Mouse (Mus musculus) CH12.LX (cell line): ENCODE measurements around the gene Immp2l. TPM values are rescaled to one million over a fixed set of nuclear protein-coding genes. Genes with fewer than 3 reads are reported as not detected.

Source experiments
- DNase-seq: peaks from one replicate; pipeline ENCODE4 v3.0.0-alpha.2; 2013; ENCODE audit errors: extremely low read depth
- H3K27ac ChIP-seq: 2 replicates; pipeline ENCODE4 v1.5.1; 2012; ENCODE audit warnings: low read depth, mild to moderate bottlenecking, control low read depth, moderate library complexity; ENCODE audit not compliant: insufficient read depth
- H3K27me3 ChIP-seq: replicated peaks from 2 replicates; pipeline ENCODE3; 2012; ENCODE audit warnings: inconsistent platforms
- H3K36me3 ChIP-seq, 2 experiments: replicated peaks in 1 of 2; 2 replicates each; pipeline versions ENCODE3 to v1.6.1; 2012; ENCODE audit warnings: inconsistent platforms in 1 of 2, low read length in 1 of 2, mild to moderate bottlenecking in 1 of 2, mixed read lengths in 1 of 2, moderate library complexity in 1 of 2; ENCODE audit not compliant: control insufficient read depth in 1 of 2, insufficient read depth in 1 of 2
- H3K4me1 ChIP-seq, 2 experiments: 2 replicates each; pipeline ENCODE4 v1.6.1; 2012; ENCODE audit warnings: inconsistent platforms in 1 of 2, moderate library complexity in 1 of 2; ENCODE audit not compliant: insufficient read depth in 2 of 2, control insufficient read depth in 1 of 2
- H3K4me2 ChIP-seq: 2 replicates; pipeline ENCODE4 v1.6.1; 2012; ENCODE audit warnings: low read depth, mild to moderate bottlenecking, control low read depth; ENCODE audit not compliant: poor library complexity, insufficient read depth, severe bottlenecking
- H3K4me3 ChIP-seq, 3 experiments: fragments of 150-350 bp in 1 of 3; sonication (generic) in 1 of 3; replicated peaks in 1 of 3; 2 replicates each; pipeline versions ENCODE3 to v1.5.1; 2011 to 2012; ENCODE audit warnings: low read depth in 2 of 3, low read length in 2 of 3, mild to moderate bottlenecking in 2 of 3, moderate library complexity in 2 of 3, control low read depth in 1 of 3, improper control_type of control experiment in 1 of 3, inconsistent platforms in 1 of 3, mixed read lengths in 1 of 3; ENCODE audit not compliant: poor library complexity in 1 of 3
- H3K79me2 ChIP-seq: replicated peaks from 2 replicates; pipeline ENCODE4 v1.6.1; 2012; ENCODE audit warnings: mild to moderate bottlenecking, moderate library complexity; ENCODE audit not compliant: control insufficient read depth, poor library complexity, insufficient read depth, severe bottlenecking; ENCODE audit errors: extremely low read depth
- H3K9ac ChIP-seq: 2 replicates; pipeline ENCODE4 v1.6.1; 2012; ENCODE audit warnings: low read depth, mild to moderate bottlenecking, control low read depth, moderate library complexity; ENCODE audit not compliant: insufficient read depth
- H3K9me3 ChIP-seq: replicated peaks from 2 replicates; pipeline ENCODE3; 2012; ENCODE audit warnings: low read length, inconsistent platforms, mixed read lengths
- BHLHE40 ChIP-seq: IDR thresholded peaks from 2 replicates; pipeline ENCODE4 v1.6.1; 2011; ENCODE audit warnings: mild to moderate bottlenecking, low read depth, low read length, improper control_type of control experiment
- CHD1 ChIP-seq: IDR thresholded peaks from 2 replicates; pipeline ENCODE4 v1.6.1; 2012; ENCODE audit warnings: low read depth, low read length, improper control_type of control experiment, inconsistent platforms
- CHD2 ChIP-seq: IDR thresholded peaks from 2 replicates; pipeline ENCODE4 v1.6.1; 2011; ENCODE audit warnings: low read length, improper control_type of control experiment
- IRF4 ChIP-seq: IDR thresholded peaks from 2 replicates; pipeline ENCODE4 v1.6.1; 2014; ENCODE audit warnings: low read depth, mild to moderate bottlenecking, inconsistent platforms, low read length, improper control_type of control experiment
- JUN ChIP-seq: IDR thresholded peaks from 2 replicates; pipeline ENCODE4 v1.6.1; 2011; ENCODE audit warnings: low read depth, mild to moderate bottlenecking, low read length, improper control_type of control experiment, moderate library complexity; ENCODE audit not compliant: insufficient read depth
- JUND ChIP-seq: conservative IDR thresholded peaks from 2 replicates; pipeline ENCODE4 v1.6.1; 2011; ENCODE audit warnings: low read depth, low read length, improper control_type of control experiment
- MAFK ChIP-seq: IDR thresholded peaks from 2 replicates; pipeline ENCODE4 v1.6.1; 2011; ENCODE audit warnings: low read length, improper control_type of control experiment; ENCODE audit not compliant: insufficient replicate concordance
- MAZ ChIP-seq: IDR thresholded peaks from 2 replicates; pipeline ENCODE4 v1.6.1; 2012; ENCODE audit warnings: low read depth, mild to moderate bottlenecking, inconsistent platforms, low read length, improper control_type of control experiment, moderate library complexity
- MEF2A ChIP-seq: IDR thresholded peaks from 2 replicates; pipeline ENCODE4 v1.6.1; 2014; ENCODE audit warnings: low read depth, mild to moderate bottlenecking, inconsistent platforms, low read length, improper control_type of control experiment, borderline replicate concordance
- MXI1 ChIP-seq: IDR thresholded peaks from 2 replicates; pipeline ENCODE4 v1.6.1; 2011; ENCODE audit warnings: mild to moderate bottlenecking, low read depth, low read length, improper control_type of control experiment
- MYC ChIP-seq: IDR thresholded peaks from 2 replicates; pipeline ENCODE4 v1.6.1; 2011; ENCODE audit warnings: low read depth, mild to moderate bottlenecking, improper control_type of control experiment, low read length
- PAX5 ChIP-seq: IDR thresholded peaks from 2 replicates; pipeline ENCODE4 v1.6.1; 2012; ENCODE audit warnings: low read length, inconsistent platforms, mixed read lengths
- RAD21 ChIP-seq: IDR thresholded peaks from 2 replicates; pipeline ENCODE4 v1.6.1; 2011; ENCODE audit warnings: low read depth, mild to moderate bottlenecking, low read length, improper control_type of control experiment, moderate library complexity
- RCOR1 ChIP-seq: conservative IDR thresholded peaks from 2 replicates; pipeline ENCODE4 v1.6.1; 2012; ENCODE audit warnings: low read depth, mild to moderate bottlenecking, inconsistent platforms, low read length, improper control_type of control experiment
- SIN3A ChIP-seq: IDR thresholded peaks from 2 replicates; pipeline ENCODE4 v1.6.1; 2012; ENCODE audit warnings: low read length, improper control_type of control experiment, inconsistent platforms
- TCF12 ChIP-seq: IDR thresholded peaks from 2 replicates; pipeline ENCODE4 v1.6.1; 2014; ENCODE audit warnings: low read depth, mild to moderate bottlenecking, inconsistent platforms, low read length, improper control_type of control experiment
- UBTF ChIP-seq: IDR thresholded peaks from 2 replicates; pipeline ENCODE4 v1.6.1; 2012; ENCODE audit warnings: low read depth, mild to moderate bottlenecking, inconsistent platforms, low read length, improper control_type of control experiment, moderate library complexity
- ZMIZ1 ChIP-seq: IDR thresholded peaks from 2 replicates; pipeline ENCODE4 v1.6.1; 2012; ENCODE audit warnings: low read depth, mild to moderate bottlenecking, inconsistent platforms, low read length, improper control_type of control experiment
- dilution Hi-C: fragments of 300-500 bp; cut with MboI; formaldehyde crosslinking; loops from 2 replicates; pipeline ENCODE4 v1.14.3; 2020; ENCODE audit warnings: low sequenced_read_pairs; ENCODE audit not compliant: extremely low pct_unique_long_range_greater_than_20kb, extremely low pct_ligation_motif_present
- in situ Hi-C: fragments of 300-500 bp; cut with MboI; formaldehyde crosslinking; loops from 3 replicates; pipeline ENCODE4 v1.14.3; 2019; ENCODE audit warnings: low sequenced_read_pairs, low pct_ligation_motif_present, low pct_unique_long_range_greater_than_20kb, mixed read lengths
- polyA plus RNA-seq: library from polyadenylated mRNA; unstranded; fragments of >175 nt; gene quantifications from 2 replicates; pipeline ENCODE4 v1.2.1, GENCODE M21; 2012; ENCODE audit warnings: low read depth; ENCODE audit not compliant: insufficient read length
- total RNA-seq, 2 experiments: library from RNA; depleted of rRNA; stranded (reverse); fragments of 300-350 nt in 1 of 2; fragments of >200 nt in 1 of 2; gene quantifications; 2 replicates each; pipeline ENCODE4 v1.2.3; 2012 to 2014

The Immp2l gene
- total and polyA plus RNA-seq, 3 experiments: 4.8 to 16.5 (median 9.9) TPM

DNA sequence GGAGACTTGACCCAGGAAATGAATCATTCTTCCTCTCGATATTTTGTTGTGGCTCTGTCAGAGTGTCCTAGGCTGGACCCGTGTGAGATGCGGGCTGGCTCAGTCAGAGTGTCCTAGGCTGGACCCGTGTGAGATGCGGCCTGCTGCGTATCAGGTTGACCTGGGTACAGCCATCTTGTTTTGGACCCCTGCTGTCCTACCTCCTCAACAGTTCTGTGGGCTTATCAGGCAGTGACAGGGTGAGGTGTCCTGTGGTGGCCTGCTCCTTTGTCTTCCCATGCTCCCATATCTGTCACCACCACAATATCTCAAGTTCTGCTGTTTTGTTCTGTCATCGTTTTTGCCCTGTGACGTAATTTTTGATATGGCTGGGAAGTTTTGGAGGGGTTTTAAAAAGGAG lies 250.2 kb downstream of the Immp2l start (continued):
- TF ChIP-seq MYC: no peak

- Histone ChIP-seq H3K4me2 (no peak overlapping the region), H3K36me3 (no peaks in the 10 kb centered on the region), H3K9ac (no peak overlapping the region), H3K4me1 (peaks cover 4 to 7% of the 10 kb centered on the region in 2 experiments; a peak in 1 of 4 replicates), H3K27ac (no peak overlapping the region), H3K79me2 (no peaks in the 10 kb centered on the region), H3K9me3 (no peaks in the 10 kb centered on the region), H3K27me3 (no peaks in the 10 kb centered on the region), H3K4me3 (no peak overlapping the region)
- dilution Hi-C loops (no loop called here), in situ Hi-C loops (no loop called here)
- no peak for TF ChIP-seq PAX5
- TF ChIP-seq RCOR1: no peak
- DNase-seq: no peak
Observed at GRCm38 (mm10) chr12:41275361-41275760, 251.5 kb downstream of the Immp2l start.

DNA sequence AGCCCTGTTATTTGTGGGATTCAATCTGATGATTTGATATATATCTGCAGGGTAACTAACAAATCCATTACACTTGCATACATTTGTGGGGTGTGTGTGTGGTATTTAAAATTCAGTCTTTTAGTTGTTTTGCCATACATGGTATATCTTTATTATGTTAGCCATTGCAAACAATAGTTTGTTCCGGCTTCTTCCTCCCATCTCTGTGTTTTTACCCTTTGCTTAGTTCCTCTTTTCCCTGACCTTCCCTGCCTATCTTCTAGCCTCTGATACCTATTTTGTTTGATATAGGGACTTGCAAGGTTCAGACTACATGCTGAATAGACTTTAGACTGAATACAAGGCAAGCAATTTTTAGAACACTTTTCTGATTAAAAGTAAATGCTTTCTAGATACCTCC lies 254.0 kb downstream of the Immp2l start:
- H3K27ac ChIP-seq: no peak overlapping the region
- no peaks in the 10 kb centered on the region for H3K27me3 ChIP-seq
- TF ChIP-seq MAZ: no peak
- TF ChIP-seq CHD1: no peak
- TF ChIP-seq BHLHE40: no peak
- TF ChIP-seq IRF4: no peak
- no peak for TF ChIP-seq RAD21
- no peak for TF ChIP-seq CHD2
- no peak for TF ChIP-seq TCF12
- no peak for TF ChIP-seq MXI1
- TF ChIP-seq UBTF: no peak
- no peak for TF ChIP-seq MAFK
- TF ChIP-seq JUND: no peak
- no peak for TF ChIP-seq ZMIZ1
- TF ChIP-seq MEF2A: no peak
- TF ChIP-seq RCOR1: no peak
- no peak for TF ChIP-seq JUN
- TF ChIP-seq SIN3A: no peak
- TF ChIP-seq MYC: no peak
- H3K9ac ChIP-seq: no peak overlapping the region
- in situ Hi-C loops (no loop called here), dilution Hi-C loops (no loop called here)
- no peaks in the 10 kb centered on the region for H3K36me3 ChIP-seq
- H3K9me3 ChIP-seq: peaks cover 2% of the 10 kb centered on the region
- peaks cover 4 to 7% of the 10 kb centered on the region in 2 experiments; a peak in 1 of 4 replicates for H3K4me1 ChIP-seq
- DNase-seq: no peak
- no peak overlapping the region for H3K4me3 ChIP-seq
- H3K4me2 ChIP-seq: no peak overlapping the region
- H3K79me2 ChIP-seq: no peaks in the 10 kb centered on the region
